Mouse (Mus musculus) urinary bladder, postnatal 10 days (tissue): ENCODE results near the gene Gm21440.
"Not testable (repeated sequence)": the region's sequence is repeated elsewhere in the genome, so short reads cannot be mapped to it uniquely, and the experiment has no call there.

Experiments
- DNase-seq: peaks from one replicate; pipeline ENCODE4 v3.0.0; 2022; ENCODE audit warnings: low spot score

Gm21440 gene

DNA sequence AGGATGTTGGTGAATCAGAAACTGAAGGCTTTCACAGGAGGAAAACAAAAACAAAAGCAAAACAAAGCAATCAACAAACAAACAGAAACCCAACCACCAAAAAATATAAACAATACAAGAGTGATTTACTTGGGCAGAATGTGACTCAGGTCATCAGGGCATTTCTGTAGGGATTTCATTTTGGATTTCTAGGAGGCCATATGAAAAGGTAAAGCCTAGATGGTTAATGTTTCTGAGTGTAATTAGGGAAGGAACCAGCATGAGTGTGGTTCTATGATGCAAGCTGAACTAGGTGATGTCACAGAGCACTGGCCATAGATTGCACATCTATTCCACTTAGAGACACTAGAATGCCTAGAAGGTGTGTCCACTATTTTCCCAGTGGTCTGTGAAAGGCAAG, at the start of gene Gm21440, which contains the start of gene Gm21454:
Gene Gm21440, plus strand, starts transcription at position 301 of the 400 bp plus-strand sequence.
Gene Gm21454, plus strand, starts transcription at position 352 of the 400 bp plus-strand sequence.
- DNase-seq = not testable (repeated sequence)

DNA sequence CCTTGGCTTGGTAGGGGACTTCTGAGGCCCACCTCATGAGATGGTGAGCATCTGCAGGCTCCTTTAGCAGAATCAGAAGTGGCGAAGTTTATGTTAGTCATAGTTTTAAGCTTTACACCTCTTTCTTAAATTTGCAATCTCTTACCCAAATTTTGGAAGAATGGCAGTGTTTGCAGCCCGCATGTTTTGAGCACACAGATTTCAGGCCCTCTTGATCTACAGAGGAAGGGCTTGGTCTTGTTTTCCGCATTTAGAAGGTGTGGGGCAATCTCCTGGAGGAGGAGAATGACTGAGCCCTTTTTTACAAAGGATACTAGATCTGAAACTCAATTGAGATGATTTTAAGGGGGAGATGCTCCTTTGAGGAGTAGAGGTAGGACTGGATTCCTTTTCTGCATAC, 28.4 kb upstream of the Gm21440 start, which contains the start of gene Gm21828:
Gene Gm21828, minus strand, starts transcription at position 101 of the 400 bp plus-strand sequence.
- not testable (repeated sequence) for DNase-seq
